Mouse (Mus musculus) left cerebral cortex, adult 8-10 months (tissue): ENCODE measurements around the gene Pgp. TPM values are rescaled to one million over a fixed set of nuclear protein-coding genes. Genes with fewer than 3 reads are reported as not detected.
"Not testable (repeated sequence)": the region's sequence is repeated elsewhere in the genome, so short reads cannot be mapped to it uniquely, and the experiment has no call there.

Experiments
- DNase-seq, 2 experiments: peaks; one replicate each; pipeline ENCODE4 v3.0.0; 2022; ENCODE audit warnings: low spot score in 2 of 2
- total RNA-seq, 4 experiments: library from RNA; stranded (reverse); gene quantifications; 2 replicates each; pipeline ENCODE4 v1.2.4; 2022

The Pgp gene
- total RNA-seq, 4 experiments from 2014 or later = 59.0 to 68.7 (median 63.8) TPM

DNA sequence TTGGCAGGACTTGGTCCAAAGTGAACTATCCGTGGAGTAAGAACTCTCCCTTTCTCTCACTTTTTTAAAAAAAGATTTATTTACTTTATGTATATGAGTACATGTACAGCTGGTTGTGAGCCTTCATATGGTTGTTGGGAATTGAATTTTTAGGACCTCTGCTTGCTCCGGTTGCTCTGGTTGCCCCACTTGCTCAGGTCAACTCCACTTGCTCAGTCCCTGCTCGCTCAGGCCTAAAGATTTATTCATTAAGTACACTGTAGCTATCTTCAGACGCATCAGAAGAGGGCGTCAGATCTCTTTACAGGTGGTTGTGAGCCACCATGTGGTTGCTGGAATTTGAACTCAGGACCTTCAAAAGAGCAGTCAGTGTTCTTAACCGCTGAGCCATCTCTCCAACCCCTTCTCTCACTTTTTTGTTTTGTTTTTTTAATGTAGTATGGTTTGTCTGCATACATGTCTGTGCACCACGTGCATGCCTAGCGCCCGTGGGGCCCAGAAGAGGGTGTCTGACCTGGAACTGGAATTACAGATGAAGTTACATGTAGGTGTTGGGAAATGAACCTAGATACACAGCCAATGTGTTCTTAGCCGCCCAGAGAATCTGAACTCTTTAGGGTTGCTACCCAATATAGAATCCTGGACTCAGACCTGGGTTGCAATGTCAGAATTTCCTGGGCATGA, 14.5 kb upstream of the Pgp start:
- DNase-seq = not testable (repeated sequence)

DNA sequence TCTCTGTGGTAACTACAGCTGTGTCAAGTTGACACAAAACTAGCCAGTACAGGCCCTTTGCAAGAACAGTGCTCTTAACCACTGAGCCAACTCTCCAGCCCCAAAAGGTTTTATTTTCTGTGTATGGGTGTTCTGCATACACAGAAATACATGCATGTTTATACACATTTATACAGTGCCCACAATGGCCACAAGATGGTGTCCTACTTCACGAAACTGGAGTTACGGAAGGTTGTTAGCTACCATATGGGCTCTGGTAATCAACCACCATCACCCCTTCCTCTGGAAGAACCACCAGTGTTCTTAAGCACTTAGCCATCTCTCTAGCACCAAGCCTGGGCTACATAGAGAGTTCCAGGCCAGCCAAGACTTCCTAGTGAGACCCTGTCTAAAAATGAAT, 8.6 kb upstream of the Pgp start:
- no peak for DNase-seq

GRCm38 (mm10) chr17:24462932-24463331, 7.3 kb upstream of the Pgp start:
- DNase-seq = no peak

GRCm38 (mm10) chr17:24463374-24464133, 6.6 kb upstream of the Pgp start:
- no peak for DNase-seq

GRCm38 (mm10) chr17:24468636-24469246, 1.5 kb upstream of the Pgp start:
- no peak for DNase-seq

GRCm38 (mm10) chr17:24469336-24469909, 769 bp upstream of the Pgp start:
- no peak for DNase-seq

- DNase-seq = no peak
Measured at GRCm38 (mm10) chr17:24470701-24471527, 722 bp downstream of the Pgp start.

- no peak for DNase-seq
Measured at GRCm38 (mm10) chr17:24472512-24472911, 2.3 kb downstream of the Pgp start.

- no peak for DNase-seq
Measured at GRCm38 (mm10) chr17:24473612-24474275, 3.6 kb downstream of the Pgp start, which contains the start of gene Bricd5. Gene Bricd5, plus strand, starts transcription at chr17:24473884.

DNA sequence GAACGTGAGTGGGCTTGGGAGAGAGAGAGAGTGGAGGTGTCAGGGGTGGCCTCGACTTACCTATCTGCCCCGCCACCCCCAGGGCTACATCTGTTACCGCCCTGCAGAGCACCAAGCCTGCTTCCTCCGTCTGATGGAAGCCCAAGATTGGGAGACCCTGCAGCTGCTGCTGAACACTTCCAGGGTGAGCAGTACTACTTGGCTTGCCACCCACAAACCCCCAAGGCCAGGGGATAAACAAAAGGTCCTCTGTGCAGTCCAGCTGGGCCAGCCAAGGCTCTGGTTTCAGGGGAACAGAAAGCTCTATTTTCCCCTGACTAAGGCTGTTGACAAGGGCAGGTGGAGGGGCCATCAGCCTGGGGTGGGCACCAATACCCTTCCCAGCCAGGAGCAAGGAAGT, 4.4 kb downstream of the Pgp start:
- DNase-seq = no peak

- no peak for DNase-seq
Measured at GRCm38 (mm10) chr17:24475586-24475985, 5.4 kb downstream of the Pgp start.

- DNase-seq = no peak
Measured at GRCm38 (mm10) chr17:24476022-24476776, 6.0 kb downstream of the Pgp start.

DNA sequence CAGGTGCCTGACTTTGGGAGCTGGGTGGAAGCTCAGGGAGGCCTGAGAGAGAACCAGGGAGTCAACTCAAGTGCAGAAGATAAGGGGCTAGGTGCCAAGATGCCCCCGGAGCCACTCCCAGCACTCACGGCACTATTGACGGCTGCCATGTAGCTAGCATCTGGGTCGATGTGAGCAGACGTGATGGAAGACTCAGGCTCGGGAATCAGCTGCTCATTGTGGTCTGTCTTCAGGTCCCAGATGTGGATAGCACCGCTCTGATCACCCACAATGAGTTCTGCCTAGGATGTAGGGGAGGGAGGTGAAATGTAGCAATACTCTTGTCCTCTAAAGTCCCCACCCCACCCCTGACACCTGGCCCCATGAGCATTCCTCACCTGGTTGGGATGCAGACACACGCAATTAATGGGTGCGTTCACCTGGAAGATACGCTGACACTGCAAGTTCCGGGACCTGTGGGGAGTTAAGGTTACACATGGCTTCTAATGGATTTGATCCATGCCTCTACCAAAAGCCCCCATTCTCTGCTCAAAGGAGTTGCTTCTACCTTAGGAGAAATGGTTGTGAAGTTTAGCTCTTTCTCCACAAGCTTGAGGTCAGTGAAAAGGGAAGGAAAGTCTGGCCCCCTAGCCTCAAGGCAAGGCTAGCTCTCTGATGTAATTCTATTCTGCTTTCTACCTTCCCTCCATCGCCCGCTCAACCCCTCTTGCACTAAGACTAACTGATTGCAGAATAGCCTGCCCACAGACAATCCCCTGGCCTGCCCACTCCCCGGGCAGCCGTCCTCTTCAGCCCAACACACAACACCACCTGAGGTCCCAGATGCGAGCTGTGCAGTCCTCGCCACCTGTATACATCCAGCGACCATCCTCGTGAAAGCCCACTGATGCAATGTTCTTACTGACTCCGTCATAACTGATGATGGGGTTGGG, 7.1 kb downstream of the Pgp start:
- DNase-seq = no peak

GRCm38 (mm10) chr17:24477985-24478600, 7.9 kb downstream of the Pgp start:
- no peak for DNase-seq

GRCm38 (mm10) chr17:24478663-24479380, 8.6 kb downstream of the Pgp start, which contains the start of gene Mlst8:
Gene Mlst8, minus strand, starts transcription at chr17:24479078.
- peak; percentile 93 to 96 for DNase-seq

DNA sequence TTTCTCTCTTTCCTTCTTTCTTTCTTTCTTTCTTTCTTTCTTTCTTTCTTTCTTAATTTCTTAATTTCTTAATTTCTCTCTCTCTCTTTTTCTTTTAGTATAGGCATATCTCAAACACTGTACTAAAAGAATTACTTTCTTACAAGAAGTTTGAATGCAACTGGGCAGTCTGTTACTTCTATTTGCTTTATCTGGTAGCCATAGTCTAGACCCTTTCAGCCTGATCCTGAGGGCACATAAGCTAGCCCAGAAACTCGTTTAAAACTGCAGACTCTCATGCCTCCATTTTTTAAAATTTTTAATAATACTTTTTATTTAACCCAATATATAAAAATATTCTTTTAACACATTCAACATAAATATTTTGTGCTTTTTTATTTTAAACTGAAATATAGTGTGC, 9.2 kb downstream of the Pgp start:
- DNase-seq = no peak

DNA sequence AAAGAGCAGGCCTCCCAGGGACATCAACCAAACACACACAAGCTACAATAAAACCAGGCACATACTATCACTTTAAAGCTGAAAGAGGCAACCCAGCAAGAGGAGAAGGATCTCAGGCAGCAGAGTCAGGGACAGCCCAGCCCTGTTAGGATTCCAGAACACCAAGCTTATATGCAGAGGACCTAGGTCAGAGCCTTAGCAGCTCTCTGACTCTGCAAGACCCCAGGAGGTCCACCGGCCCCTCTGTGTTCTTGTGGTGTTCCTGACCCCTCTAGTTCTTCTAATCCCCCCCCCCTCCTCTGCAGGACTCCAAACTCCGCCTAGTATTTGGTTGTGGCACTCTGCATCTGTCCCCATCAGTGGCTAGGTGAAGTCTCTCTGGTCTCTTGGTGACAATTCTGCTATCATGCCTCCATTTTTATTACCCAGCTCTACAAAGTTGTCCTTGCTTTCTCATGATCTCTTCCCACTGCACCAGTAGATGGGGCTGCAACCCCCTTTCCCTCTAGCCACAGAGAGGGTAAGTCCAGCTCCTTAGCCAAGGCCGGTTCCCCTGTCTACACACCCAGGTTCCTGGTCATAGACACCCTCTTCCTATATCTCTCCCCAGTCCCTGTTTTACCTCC, 10.1 kb downstream of the Pgp start:
- DNase-seq = no peak
